Mouse (Mus musculus) brain, embryonic 18.5 days (tissue): ENCODE measurements at regions not wholly inside any gene's neighbourhood (a gene's known extent, or its start where the extent isn't known, plus 50 kb on each side); places are given as distances from the start of the nearest gene placed in this dataset.

Experiments used
- DNase-seq: peaks from one replicate; pipeline ENCODE4 v3.0.0-alpha.2; 2012; ENCODE audit warnings: low read depth, low spot score

- no peak for DNase-seq
These were observed 314.9 kb downstream of the Mllt3 start for GRCm38 (mm10) chr4:87718166-87718805.

GRCm38 (mm10) chr4:87715212-87715933, 317.8 kb downstream of the Mllt3 start:
- no peak for DNase-seq

- DNase-seq: no peak
These were observed 320.5 kb downstream of the Mllt3 start for GRCm38 (mm10) chr4:87712691-87713090.

GRCm38 (mm10) chr4:87712286-87712685, 320.9 kb downstream of the Mllt3 start:
- no peak for DNase-seq

GRCm38 (mm10) chr4:87711185-87711827, 321.9 kb downstream of the Mllt3 start:
- DNase-seq: no peak

- DNase-seq: no peak
These were observed 324.1 kb downstream of the Mllt3 start for GRCm38 (mm10) chr4:87708981-87709645.

- DNase-seq: no peak
These were observed 325.8 kb downstream of the Mllt3 start for GRCm38 (mm10) chr4:87707386-87707785.

- DNase-seq: no peak
These were observed 330.3 kb downstream of the Mllt3 start for GRCm38 (mm10) chr4:87702834-87703233.

GRCm38 (mm10) chr4:87702290-87702689, 330.9 kb downstream of the Mllt3 start:
- no peak for DNase-seq

- DNase-seq: no peak
These were observed 332.1 kb downstream of the Mllt3 start for GRCm38 (mm10) chr4:87701024-87701423.

- no peak for DNase-seq
These were observed 332.7 kb downstream of the Mllt3 start for GRCm38 (mm10) chr4:87700508-87700907.

GRCm38 (mm10) chr4:87699586-87699985, 333.6 kb downstream of the Mllt3 start:
- no peak for DNase-seq

- no peak for DNase-seq
These were observed 334.4 kb downstream of the Mllt3 start for GRCm38 (mm10) chr4:87698750-87699149.

GRCm38 (mm10) chr4:87696921-87697320, 336.2 kb downstream of the Mllt3 start:
- no peak for DNase-seq

GRCm38 (mm10) chr4:87695811-87696210, 337.4 kb downstream of the Mllt3 start:
- DNase-seq: no peak

GRCm38 (mm10) chr4:87692741-87693140, 340.4 kb downstream of the Mllt3 start:
- DNase-seq: no peak

- no peak for DNase-seq
These were observed 348.2 kb downstream of the Mllt3 start for GRCm38 (mm10) chr4:87684952-87685351.

GRCm38 (mm10) chr4:87682783-87683182, 350.4 kb downstream of the Mllt3 start:
- no peak for DNase-seq

GRCm38 (mm10) chr4:87671101-87671500, 362.1 kb downstream of the Mllt3 start:
- DNase-seq: no peak

- no peak for DNase-seq
These were observed 363.0 kb downstream of the Mllt3 start for GRCm38 (mm10) chr4:87670167-87670566.

GRCm38 (mm10) chr4:87669480-87669879, 363.7 kb downstream of the Mllt3 start:
- no peak for DNase-seq

GRCm38 (mm10) chr4:87668314-87668713, 364.9 kb downstream of the Mllt3 start:
- no peak for DNase-seq
